Mouse (Mus musculus) thymus, postnatal 14 days (tissue): ENCODE results near the gene Col19a1.

Experiments
- DNase-seq: peaks from one replicate; pipeline ENCODE4 v3.0.0; 2021

The Col19a1 gene

DNA sequence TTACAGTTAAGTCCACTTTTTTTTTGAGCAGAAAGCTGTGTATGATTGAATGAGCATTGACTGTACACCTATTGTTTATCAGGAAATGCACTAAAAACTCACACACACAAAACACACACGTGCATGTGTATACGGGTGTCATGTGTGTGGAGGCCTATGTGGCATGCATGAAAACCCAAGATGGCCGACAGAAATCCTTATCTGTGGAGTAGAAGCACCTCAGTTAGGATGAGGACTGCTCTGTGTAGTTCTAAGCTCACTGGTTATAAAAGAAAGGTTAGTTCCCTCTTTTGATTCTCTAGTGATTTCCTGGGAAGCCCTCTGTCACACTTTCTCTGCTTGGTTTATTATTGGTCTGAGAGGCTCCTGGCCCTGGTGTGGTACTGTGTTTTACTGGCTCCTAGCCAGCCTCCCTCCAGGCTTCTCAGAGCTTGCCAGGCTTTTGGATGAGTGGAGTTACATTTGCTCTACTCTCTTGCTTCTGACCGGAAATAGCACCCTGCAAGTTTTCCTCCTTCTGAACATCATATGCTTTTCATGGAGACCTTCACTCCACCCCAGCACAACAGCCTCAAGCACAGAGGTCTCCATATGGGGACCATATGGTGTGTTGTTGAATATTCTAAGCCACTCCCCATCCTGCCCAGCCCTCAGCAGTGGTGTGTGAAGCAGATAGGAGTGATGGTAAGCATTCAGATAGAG lies 361.3 kb downstream of the Col19a1 start:
- no peak for DNase-seq

DNA sequence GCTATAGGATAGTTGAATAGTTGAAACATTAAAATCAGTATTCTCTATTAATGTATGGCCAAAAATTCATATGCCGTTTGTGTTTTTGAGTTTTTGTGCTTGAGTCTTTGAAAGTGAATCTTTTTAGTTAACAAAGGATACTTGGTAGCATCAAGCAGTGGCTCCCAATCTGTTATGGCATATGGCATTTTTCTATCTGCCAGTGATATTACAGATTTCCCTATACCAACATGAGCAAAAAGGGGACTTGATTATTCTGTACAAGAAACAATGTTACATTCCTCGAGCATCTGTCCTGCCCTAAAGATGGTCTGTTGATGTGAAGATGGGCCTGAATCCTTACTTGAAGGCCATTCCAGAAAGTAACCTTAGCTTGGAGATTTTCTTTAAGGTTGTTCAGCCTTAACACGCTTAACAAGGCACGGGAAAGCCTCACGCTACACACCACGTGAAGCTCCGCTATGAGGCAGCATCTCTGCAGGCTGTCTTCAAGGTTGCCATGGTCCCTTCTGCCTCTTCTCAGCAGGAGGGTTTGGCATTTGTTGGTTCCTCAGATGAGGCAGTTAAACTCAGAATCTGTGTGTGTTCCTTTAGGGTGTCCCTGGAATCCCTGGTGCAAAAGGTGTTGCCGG lies 364.2 kb downstream of the Col19a1 start:
- no peak for DNase-seq

DNA sequence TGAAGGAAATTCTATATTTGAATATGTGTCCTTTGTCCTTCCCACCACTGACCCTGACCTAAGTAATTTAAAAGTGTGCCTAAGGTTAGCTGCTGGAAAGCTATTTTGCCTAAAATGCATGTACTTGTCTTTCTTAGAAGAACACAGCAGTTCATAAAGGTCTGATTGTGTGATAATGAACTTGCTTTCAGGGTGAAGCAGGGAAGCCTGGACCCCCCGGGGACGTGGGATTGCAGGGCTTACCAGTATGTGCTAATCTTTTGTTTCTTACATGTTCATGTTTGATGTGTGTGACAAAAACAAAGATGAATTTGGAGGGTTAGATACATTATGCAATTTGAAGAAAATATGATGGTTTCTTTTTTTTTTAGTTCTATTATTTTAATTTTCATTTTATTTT lies 365.0 kb downstream of the Col19a1 start:
- no peak for DNase-seq

DNA sequence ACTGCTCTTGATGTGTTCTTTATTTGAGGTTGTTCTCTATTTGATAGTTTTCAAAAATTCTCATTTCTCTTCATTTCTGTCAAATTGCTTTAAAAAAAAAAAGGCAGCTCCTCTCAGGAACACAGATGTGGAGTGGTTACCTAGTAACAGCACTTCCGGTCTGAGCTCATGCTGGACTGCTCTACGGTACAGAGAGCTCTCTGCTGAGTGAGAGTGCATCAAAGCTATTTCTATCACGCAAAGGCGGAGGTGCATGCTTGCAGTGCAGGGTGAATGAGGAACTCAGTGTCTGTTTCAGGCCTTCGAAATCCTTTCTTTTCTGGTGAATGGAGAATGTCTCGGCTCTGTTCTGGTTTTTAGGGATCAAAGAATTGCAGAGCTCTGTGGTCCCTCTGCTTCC lies 368.2 kb downstream of the Col19a1 start:
- no peak for DNase-seq
